Mouse (Mus musculus): ENCODE data around the gene Pxt1. TPM values are rescaled to one million over a fixed set of nuclear protein-coding genes. Genes with fewer than 3 reads are reported as not detected.

Pxt1 gene
- polyA plus RNA-seq, 1 experiment, result not detected

DNA sequence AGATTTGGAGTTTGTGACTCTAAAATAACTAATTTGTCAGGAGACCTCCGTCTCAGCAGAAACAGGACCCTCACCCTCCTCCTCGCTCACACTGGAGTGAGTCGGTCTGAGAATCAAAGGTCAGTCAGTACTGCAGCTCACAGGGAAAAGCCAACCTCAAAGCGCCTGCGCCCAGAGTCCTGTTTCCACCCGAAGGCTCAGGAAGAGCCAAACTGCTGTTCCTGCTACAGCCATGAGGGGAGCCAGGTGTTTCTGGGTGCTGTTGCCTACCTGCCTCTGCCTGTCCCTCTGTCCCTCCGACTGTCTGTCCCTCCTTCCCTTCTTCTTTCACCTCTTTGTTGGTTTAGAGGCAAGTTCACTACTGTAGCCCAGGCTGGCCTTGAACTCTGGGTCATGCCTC is 33.5 kb downstream of the Pxt1 start:
- H3K4me3 ChIP-seq (ENCODE audit: insufficient read depth, low read depth, low read length), result no peak overlapping the region
- WGBS, result 72% methylated on average over 7 of the region's 7 CpGs
- no peak overlapping the region for H3K27ac ChIP-seq (ENCODE audit: insufficient read depth, low read depth, low read length)
- TF ChIP-seq POLR2A (IDR thresholded peaks at IDR 0.05; ENCODE audit: insufficient read depth, low read depth, low read length) (no peak), CTCF (IDR thresholded peaks at IDR 0.05; ENCODE audit: insufficient read depth, low read depth, low read length) (no peak)
- peaks cover 19% of the 10 kb centered on the region for H3K4me1 ChIP-seq (ENCODE audit: control insufficient read depth, insufficient read depth, low read length)

DNA sequence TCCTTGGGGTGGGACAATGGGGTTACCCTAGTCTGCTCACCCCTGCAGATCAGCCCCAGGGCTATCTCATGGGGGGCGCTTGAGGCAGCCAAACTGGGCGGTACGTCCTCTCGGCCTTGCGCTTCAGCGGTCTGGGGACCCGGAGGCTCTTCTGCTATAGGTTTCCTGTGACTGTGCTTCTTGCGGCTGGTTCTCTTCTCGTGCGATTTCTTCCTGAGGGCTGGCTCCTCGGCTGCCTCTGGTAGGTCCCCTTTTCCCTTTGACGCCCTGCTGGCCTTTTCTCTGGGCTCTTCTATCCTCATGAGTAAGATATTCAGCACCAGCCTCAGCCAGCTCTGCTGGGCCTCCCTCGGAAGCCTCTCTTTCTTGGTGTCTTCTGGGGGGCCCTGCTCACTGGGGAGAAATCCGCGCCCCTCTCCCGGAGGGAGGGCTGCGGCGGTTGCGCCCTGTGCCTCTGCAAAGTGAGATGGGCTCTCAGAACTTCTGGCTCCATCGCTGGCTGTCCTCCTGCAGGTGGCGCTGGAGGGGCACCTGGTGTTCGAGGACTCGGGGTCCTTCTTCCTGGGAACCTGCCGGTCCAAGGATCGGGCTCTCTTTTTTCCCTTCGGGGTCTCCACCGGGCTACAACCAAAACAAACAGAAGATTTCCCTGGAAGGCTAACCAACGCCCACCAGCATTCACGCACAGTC is 34.2 kb downstream of the Pxt1 start:
- WGBS, result 25% methylated on average over 29 of the region's 29 CpGs
- Histone ChIP-seq H3K4me1 (ENCODE audit: control insufficient read depth, insufficient read depth, low read length) (peaks cover 27% of the 10 kb centered on the region), H3K27ac (ENCODE audit: insufficient read depth, low read depth, low read length) (no peak overlapping the region), H3K4me3 (ENCODE audit: insufficient read depth, low read depth, low read length) (no peak overlapping the region)
- TF ChIP-seq CTCF (IDR thresholded peaks at IDR 0.05; ENCODE audit: insufficient read depth, low read depth, low read length), result peak; percentile 27; the same call in 1 of the 2 replicates
- no peak for TF ChIP-seq POLR2A (IDR thresholded peaks at IDR 0.05; ENCODE audit: insufficient read depth, low read depth, low read length)

DNA sequence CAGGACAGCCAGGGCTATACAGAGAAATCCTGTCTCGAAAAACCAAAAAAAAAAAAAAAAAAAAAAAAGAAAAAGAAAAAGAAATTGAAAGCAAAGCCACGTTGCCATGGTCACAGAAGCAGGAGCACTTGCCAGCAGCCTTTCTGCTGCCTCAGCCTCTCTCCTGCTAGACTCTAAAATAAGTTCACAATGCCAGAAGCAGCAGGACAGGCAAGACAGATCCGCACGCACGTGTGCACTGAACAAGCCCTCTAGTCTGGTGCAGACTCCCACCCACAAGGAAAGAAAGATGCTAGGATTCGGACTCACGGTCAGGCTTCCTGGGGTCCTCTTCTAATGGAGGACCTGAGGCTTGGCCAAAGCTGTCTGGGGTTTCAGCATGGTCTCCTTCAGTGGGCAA is 35.7 kb downstream of the Pxt1 start:
- 14% methylated on average over 7 of the region's 7 CpGs for WGBS
- H3K4me3 ChIP-seq (ENCODE audit: insufficient read depth, low read depth, low read length), result no peak overlapping the region
- no peak for TF ChIP-seq CTCF (IDR thresholded peaks at IDR 0.05; ENCODE audit: insufficient read depth, low read depth, low read length)
- TF ChIP-seq POLR2A (IDR thresholded peaks at IDR 0.05; ENCODE audit: insufficient read depth, low read depth, low read length), result no peak
- H3K4me1 ChIP-seq (ENCODE audit: control insufficient read depth, insufficient read depth, low read length), result peaks cover 32% of the 10 kb centered on the region
- H3K27ac ChIP-seq (ENCODE audit: insufficient read depth, low read depth, low read length), result peak overlapping the region; percentile 67; the same call in 1 of the 2 replicates

DNA sequence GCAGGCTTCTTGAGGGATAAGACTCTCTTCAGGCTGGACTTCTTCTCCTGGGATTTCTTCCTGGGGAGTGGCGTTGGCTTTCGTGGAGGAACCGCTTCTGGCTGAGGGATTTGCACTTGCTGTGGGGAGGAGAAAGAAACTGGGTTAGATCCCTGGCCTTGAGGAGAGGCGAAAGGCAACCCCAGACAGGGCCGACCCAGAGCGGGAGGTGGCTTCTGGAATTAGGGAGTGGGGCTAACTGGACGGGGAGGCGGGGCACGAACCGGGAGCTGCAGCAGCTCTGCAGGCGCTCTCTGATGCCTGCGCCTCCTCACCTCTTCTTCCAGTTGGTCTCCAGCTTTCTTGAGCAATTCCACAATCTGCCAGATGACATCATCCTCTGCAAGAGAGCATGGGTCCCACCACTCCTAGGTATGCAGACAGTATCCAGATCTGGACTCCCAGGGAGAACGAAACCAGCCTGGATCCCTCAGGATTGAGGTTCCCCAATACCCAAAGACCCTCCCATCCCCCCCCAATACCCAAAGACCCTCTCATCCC is 38.2 kb downstream of the Pxt1 start:
- peak overlapping the region; percentile 9; the same call in 1 of the 2 replicates for H3K4me3 ChIP-seq (ENCODE audit: insufficient read depth, low read depth, low read length)

DNA sequence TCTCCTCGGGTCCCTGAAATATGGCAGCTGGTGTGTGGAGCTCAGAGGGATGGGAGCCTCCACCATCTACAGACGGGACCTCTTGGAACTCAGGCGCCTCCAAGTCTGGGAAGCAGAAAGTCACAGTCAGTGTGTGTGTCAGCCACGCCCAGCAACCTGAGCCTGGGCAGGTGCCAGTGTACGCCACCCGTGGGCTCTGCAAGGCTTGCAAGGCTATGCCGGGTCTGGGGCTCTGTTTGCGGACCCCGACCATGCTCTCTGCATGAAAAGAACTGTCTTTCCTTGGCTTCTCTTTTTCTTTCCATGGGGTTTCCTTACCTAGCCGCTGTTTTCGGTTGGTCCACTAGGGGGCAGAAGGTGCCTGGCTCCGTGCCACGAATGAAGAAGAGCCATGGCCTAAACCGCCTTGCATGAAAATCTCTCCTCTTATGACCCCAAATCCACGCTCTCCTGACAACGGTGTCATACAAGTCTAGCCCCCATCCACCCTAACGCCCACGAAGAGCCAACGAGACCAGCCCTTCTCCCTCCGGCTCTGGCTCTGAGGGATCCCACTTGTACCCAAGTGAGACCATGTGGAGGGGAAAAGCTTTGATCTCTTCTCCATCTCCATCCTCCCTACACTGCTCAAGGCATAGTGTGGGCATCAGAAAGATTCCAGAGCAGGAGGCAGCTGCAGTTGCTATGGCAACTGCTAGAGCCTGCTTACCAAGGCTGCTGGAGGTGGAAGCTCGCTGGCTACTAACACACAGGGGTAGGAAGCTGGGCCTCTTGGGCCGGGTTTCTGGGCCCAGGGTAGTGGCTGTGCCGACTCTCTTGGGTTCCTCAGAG is 38.9 kb downstream of the Pxt1 start:
- H3K4me3 ChIP-seq (ENCODE audit: insufficient read depth, low read depth, low read length), result peak overlapping the region; percentile 9; the same call in 1 of the 2 replicates

More for the DNA sequence above, 38.2 kb downstream of the Pxt1 start:
- Histone ChIP-seq H3K4me1 (ENCODE audit: control insufficient read depth, insufficient read depth, low read length) (peaks cover 32% of the 10 kb centered on the region), H3K27ac (ENCODE audit: insufficient read depth, low read depth, low read length) (peak overlapping the region; percentile 95)
- TF ChIP-seq POLR2A (IDR thresholded peaks at IDR 0.05; ENCODE audit: insufficient read depth, low read depth, low read length) (peak; percentile 47; the same call in 1 of the 2 replicates), CTCF (IDR thresholded peaks at IDR 0.05; ENCODE audit: insufficient read depth, low read depth, low read length) (no peak)
- WGBS, result 44% methylated on average over 13 of the region's 13 CpGs

DNA sequence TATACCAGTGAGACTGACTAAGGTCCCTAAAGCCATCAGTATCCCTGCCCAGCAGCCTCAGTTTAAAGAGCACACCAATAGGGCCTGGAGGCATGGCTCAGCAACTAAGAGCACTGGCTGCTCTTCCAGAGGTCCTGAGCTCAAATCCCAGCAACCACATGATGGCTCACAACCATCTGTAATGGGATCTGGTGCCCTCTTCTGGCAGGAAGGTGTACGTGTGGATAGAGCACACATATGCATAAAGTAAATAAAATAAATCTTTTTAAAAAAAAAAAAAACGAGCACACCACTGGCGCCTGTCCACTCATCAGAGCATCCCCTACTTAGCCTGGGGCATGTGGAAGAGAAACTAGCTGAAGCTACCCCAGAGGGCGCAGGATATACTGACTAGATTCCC is 42.1 kb downstream of the Pxt1 start:
- 84% methylated on average over 4 of the region's 4 CpGs for WGBS
- no peak for TF ChIP-seq POLR2A (IDR thresholded peaks at IDR 0.05; ENCODE audit: insufficient read depth, low read depth, low read length)
- no peak for TF ChIP-seq CTCF (IDR thresholded peaks at IDR 0.05; ENCODE audit: insufficient read depth, low read depth, low read length)
- Histone ChIP-seq H3K27ac (ENCODE audit: insufficient read depth, low read depth, low read length) (no peak overlapping the region), H3K4me3 (ENCODE audit: insufficient read depth, low read depth, low read length) (no peak overlapping the region), H3K4me1 (ENCODE audit: control insufficient read depth, insufficient read depth, low read length) (peaks cover 25% of the 10 kb centered on the region)

More for the DNA sequence above, 38.9 kb downstream of the Pxt1 start:
- 23% methylated on average over 23 of the region's 23 CpGs for WGBS
- Histone ChIP-seq H3K4me1 (ENCODE audit: control insufficient read depth, insufficient read depth, low read length) (peaks cover 33% of the 10 kb centered on the region), H3K27ac (ENCODE audit: insufficient read depth, low read depth, low read length) (peak overlapping the region; percentile 95)
- no peak; the same call in 1 of the 2 replicates for TF ChIP-seq POLR2A (IDR thresholded peaks at IDR 0.05; ENCODE audit: insufficient read depth, low read depth, low read length)
- TF ChIP-seq CTCF (IDR thresholded peaks at IDR 0.05; ENCODE audit: insufficient read depth, low read depth, low read length), result peak; percentile 53; the same call in 1 of the 2 replicates

DNA sequence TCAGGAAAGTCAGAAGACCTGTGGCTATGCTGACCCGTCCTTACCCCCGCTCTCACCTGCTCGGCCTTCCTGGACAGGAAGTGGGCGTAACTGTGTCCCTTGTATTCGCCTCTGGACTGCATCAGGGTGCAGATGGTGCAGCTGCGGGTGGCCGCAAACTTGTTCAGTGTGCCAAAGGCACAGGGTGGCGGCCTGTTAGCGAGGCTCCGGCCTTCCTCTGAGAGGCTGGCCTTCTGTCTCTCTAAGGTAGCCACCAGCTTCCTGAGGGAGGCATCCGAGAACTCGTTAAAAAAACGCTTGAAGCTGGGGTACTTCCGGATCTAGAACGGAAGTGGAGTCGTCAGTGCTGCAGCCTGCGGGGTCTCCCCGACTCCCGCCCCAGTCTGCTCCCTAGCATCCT is 44.2 kb downstream of the Pxt1 start:
- WGBS, result 68% methylated on average over 19 of the region's 19 CpGs
- Histone ChIP-seq H3K4me3 (ENCODE audit: insufficient read depth, low read depth, low read length) (no peak overlapping the region), H3K4me1 (ENCODE audit: control insufficient read depth, insufficient read depth, low read length) (peaks cover 12% of the 10 kb centered on the region), H3K27ac (ENCODE audit: insufficient read depth, low read depth, low read length) (no peak overlapping the region)
- no peak for TF ChIP-seq CTCF (IDR thresholded peaks at IDR 0.05; ENCODE audit: insufficient read depth, low read depth, low read length)

DNA sequence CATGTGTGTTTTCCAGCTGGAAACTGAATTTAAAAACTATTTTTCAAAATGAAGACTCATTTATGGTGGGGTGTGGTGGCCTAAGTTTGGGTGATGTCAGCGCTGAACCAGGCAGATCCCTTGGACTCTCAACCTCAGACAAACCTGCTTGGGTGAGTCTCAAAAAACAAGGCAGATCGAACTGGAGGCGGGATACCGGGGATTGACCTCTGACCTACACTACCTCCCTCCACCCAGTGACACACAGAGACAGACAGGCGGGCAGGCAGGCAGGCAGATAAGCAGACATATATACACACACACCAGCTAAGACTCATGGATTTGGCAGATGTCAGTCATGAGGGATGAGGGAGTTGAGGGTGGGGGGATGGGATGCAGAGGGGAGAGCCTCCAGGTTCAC is 45.4 kb downstream of the Pxt1 start:
- Histone ChIP-seq H3K27ac (ENCODE audit: insufficient read depth, low read depth, low read length) (no peak overlapping the region), H3K4me1 (ENCODE audit: control insufficient read depth, insufficient read depth, low read length) (peaks cover 7% of the 10 kb centered on the region), H3K4me3 (ENCODE audit: insufficient read depth, low read depth, low read length) (no peak overlapping the region)
- TF ChIP-seq POLR2A (IDR thresholded peaks at IDR 0.05; ENCODE audit: insufficient read depth, low read depth, low read length) (no peak), CTCF (IDR thresholded peaks at IDR 0.05; ENCODE audit: insufficient read depth, low read depth, low read length) (no peak)
- WGBS, result 94% methylated on average over 5 of the region's 5 CpGs

DNA sequence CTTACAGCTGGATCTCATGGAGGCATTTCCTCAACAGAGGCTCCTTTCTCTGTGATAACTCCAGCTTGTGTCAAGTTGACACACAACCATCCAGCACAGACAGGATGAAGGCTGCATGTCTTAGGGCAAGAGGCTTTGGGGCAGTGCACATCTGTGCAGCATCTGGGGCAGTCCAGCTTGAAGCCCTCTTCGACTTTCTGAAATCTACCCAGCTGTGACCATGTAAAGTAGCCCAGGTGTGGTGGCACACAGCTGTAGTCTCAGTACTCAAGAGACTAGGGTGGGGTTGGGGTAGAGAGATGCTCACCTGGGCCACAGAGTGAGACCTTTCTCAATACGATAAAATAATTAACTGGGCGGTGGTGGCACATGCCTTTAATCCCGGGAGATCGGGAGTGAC is 45.8 kb downstream of the Pxt1 start:
- no peak for TF ChIP-seq CTCF (IDR thresholded peaks at IDR 0.05; ENCODE audit: insufficient read depth, low read depth, low read length)
- H3K4me1 ChIP-seq (ENCODE audit: control insufficient read depth, insufficient read depth, low read length), result peaks cover 7% of the 10 kb centered on the region
- H3K4me3 ChIP-seq (ENCODE audit: insufficient read depth, low read depth, low read length), result no peak overlapping the region
- 92% methylated on average over 5 of the region's 5 CpGs for WGBS
- H3K27ac ChIP-seq (ENCODE audit: insufficient read depth, low read depth, low read length), result no peak overlapping the region

All from olfactory bulb, adult 2 months (tissue).